Comparison of ENCODE assay signal across 24 mouse cellular contexts in genomic region chr13:19429812-19430370, GRCm38 (mm10).
"Had no signal": no experiment of that assay in that cellular context is flagged by ENCODE, and none has a peak within 500 bp of the region (broad histone marks: within the 10 kb centered on the region; RNA-seq: fewer than 3 reads in every experiment).

No protein-coding gene starts in this region.

- H3K27ac ChIP-seq: limb, embryonic 12.5 days; limb, embryonic 15.5 days; liver, embryonic 14.5 days; macrophage; midbrain, embryonic 10.5 days; midbrain, embryonic 13.5 days; neural tube, embryonic 12.5 days; neural tube, embryonic 15.5 days; stomach, postnatal 0 days had no signal

- H3K36me3 ChIP-seq: limb, embryonic 12.5 days; limb, embryonic 15.5 days; midbrain, embryonic 10.5 days; midbrain, embryonic 13.5 days; neural tube, embryonic 12.5 days; neural tube, embryonic 15.5 days had no signal

- ATAC-seq: intestine, postnatal 0 days; liver, postnatal 0 days; lung, postnatal 0 days; midbrain, embryonic 13.5 days had no signal

- H3K9ac ChIP-seq: limb, embryonic 12.5 days; limb, embryonic 15.5 days; liver, embryonic 14.5 days; liver, postnatal 0 days; lung, embryonic 14.5 days; midbrain, embryonic 13.5 days; neural tube, embryonic 12.5 days; neural tube, embryonic 15.5 days had no signal

- H3K4me2 ChIP-seq: limb, embryonic 12.5 days; limb, embryonic 15.5 days; liver, embryonic 11.5 days; lung, embryonic 14.5 days; midbrain, embryonic 13.5 days; neural tube, embryonic 12.5 days; neural tube, embryonic 15.5 days had no signal

- H3K4me1 ChIP-seq: limb, embryonic 12.5 days; limb, embryonic 15.5 days; midbrain, embryonic 10.5 days; midbrain, embryonic 13.5 days; neural tube, embryonic 12.5 days; neural tube, embryonic 15.5 days had no signal

- H3K4me3 ChIP-seq: limb, embryonic 12.5 days; limb, embryonic 15.5 days; megakaryocyte, embryonic 14.5 days; midbrain, embryonic 10.5 days; midbrain, embryonic 13.5 days; neural tube, embryonic 12.5 days; neural tube, embryonic 15.5 days had no signal

- H3K9me3 ChIP-seq: limb, embryonic 12.5 days; limb, embryonic 15.5 days; midbrain, embryonic 10.5 days; midbrain, embryonic 13.5 days; neural tube, embryonic 12.5 days; neural tube, embryonic 15.5 days had no signal

- DNase-seq: kidney, adult 8-10 months; kidney, postnatal 4 days; left cerebral cortex, postnatal 4 days; liver, postnatal 0 days; lung, embryonic 14.5 days; right cerebral cortex, adult 18-20 months; right cerebral cortex, postnatal 14 days; right cerebral cortex, postnatal 4 days; thymus, adult 2 months; thymus, postnatal 14 days; thymus, postnatal 4 days had no signal

- H3K27me3 ChIP-seq: limb, embryonic 12.5 days; limb, embryonic 15.5 days; midbrain, embryonic 13.5 days; neural tube, embryonic 12.5 days; neural tube, embryonic 15.5 days had no signal
